Mouse (Mus musculus) gastrocnemius, postnatal 36 days (tissue): Measurements from ENCODE around the gene Ankrd6. TPM values are rescaled to one million over a fixed set of nuclear protein-coding genes. Genes with fewer than 3 reads are reported as not detected.

Experiments used
- DNase-seq, 2 experiments: peaks; one replicate each; pipeline ENCODE4 v3.0.0; 2022
- intact Hi-C: fragments of 180-260 bp; cut with DNase I; formaldehyde crosslinking; loops from one replicate; pipeline ENCODE4 v1.15.1; 2025
- total RNA-seq, 2 experiments: library from RNA; stranded (reverse); gene quantifications; 2 replicates each; pipeline ENCODE4 v1.2.3; 2021

Gene Ankrd6
- total RNA-seq, 2 experiments from 2014 or later, result 3.3 to 4.1 TPM

DNA sequence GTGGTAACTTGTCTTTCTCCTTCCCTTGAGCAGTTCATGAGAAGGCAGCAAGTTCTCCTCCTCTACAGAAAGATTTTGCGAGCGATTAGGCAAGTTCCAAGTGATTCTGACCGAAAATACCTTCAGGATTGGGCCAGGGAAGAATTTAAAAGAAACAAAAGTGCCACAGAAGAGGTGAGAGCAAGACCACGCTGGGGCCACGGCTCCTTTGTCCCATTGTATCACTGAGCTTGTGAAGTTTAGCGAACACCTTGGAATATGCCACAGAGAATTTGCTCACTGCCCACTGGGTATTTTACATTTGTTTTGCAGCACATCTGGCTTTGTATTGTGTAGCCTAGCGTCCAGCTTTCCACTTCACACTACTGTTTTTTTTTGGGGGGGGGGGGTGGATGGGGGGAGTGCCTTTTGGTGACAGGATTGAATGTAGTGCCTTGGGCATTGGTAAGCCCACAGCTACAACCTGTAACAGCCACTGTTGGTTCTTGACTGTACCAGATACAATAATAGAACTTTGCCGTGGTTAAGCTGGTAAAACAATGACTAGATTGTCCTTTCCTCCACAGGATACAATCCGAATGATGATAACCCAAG lies 150.0 kb downstream of the Ankrd6 start:
- intact Hi-C loops, result no loop called here

DNA sequence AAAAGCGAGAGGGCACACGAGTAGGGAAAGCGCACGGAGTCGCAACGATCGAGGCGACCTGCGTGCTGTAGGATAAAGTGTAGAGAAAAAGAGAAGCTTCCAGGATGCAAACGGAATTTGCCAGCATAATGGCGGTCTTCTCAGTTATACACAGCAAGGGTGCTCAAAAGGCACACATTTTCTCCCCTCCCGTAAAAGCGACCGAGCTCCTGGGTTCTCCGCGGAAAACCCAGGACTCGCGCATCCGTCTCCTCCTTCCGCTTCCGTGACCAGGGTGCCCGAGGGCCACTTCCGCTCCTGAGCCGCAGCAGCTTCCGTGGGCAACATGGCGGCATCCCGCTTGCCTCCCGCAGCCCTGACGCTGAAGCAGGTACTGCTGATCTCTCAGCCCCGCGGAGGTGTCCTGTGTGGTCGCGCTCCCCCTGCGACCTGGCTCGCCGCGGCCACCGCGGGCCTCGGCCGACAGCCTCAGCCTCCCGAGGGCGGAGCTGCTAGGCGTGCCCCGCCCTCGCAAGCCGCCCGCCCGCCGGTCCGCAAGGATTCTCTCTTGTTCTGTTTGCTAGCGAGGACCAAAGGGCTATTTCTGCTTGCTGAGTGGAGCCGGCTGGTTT lies 150.6 kb downstream of the Ankrd6 start, which contains the start of gene Lyrm2:
TSS of gene Lyrm2 (plus strand) at position 288 of the 611 bp plus-strand sequence.
- peak; percentile 50 to 72 for DNase-seq
- intact Hi-C loops, result no loop called here

More for the DNA sequence above, 150.0 kb downstream of the Ankrd6 start:
- no peak for DNase-seq

DNA sequence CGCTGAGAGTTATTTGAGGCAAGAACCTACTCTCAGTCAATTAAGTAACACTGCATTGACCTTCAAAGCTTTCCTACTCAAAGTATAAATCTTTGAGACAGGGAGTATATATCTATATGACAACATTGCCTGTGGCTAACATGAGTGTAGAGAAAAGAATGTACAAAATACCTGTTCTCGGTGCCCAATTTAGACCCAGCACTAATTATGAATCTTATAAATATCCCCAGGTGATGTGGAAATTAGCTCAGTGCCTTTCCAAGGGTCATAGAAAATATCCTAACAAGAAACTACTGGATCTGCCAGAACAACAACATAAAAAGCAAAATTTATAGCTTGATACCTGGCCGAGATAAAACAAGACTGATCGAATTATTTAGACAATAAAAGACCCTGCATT lies 151.7 kb downstream of the Ankrd6 start:
- intact Hi-C loops, result no loop called here
- DNase-seq, result no peak

DNA sequence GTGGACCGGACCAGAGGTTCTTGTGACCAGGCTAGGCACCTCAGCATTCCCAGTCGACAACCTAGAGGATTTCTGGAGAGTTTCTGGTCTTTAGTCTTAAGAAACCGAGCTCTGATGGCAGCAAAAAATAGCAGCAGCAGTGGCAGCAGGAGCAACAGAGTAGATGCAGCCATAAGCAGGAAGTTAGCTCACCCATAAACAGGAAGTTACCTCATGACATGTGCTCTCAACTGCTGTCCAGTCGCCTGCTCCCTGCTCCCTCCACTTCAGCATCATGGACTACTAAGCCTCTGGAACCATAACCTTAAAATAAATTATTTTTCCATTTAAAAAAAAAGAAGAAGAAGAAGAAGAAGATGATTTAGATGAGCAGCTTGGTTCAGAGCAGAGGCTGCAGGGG lies 161.6 kb downstream of the Ankrd6 start:
- DNase-seq, result no peak
- intact Hi-C loops, result no loop called here

DNA sequence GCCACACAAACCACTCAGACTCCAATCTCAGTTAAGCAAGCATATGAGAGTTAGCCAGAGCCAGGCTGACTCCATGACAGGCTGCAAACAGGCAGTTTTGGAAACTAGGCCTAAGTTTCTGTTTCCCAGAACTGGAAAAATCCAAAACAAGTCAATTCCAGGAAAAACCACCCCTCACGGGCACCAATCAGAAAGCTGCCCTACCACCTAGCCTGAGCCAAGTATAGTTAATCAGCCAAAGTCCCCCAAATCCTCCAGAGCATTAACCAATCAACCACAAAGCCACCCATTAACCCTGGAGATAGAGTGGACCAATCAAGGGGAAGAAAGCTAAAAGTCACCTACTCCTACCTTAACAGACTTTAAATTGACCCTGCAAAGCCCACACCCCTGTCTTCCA lies 163.5 kb downstream of the Ankrd6 start:
- intact Hi-C loops, result no loop called here
- DNase-seq, result no peak

DNA sequence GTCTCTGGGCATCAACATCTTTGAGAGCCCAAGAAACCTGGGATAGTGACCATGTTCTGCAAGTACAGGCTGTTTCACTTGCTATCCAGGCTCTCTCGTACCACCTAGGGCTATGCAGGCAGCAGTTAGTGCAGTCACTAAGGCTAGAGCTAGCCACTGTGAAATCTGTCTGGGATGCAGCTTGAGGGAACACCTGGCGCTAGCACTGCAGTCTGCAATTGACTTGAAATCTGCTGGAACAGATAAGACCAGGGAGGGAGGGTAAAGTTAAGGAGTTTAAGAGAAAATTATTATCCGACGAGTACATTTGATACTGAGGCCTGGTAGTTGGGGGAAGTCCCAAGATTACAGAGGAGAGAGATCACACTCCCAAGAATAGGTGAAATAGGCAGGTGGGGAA lies 170.6 kb downstream of the Ankrd6 start:
- no peak for DNase-seq
- intact Hi-C loops, result no loop called here

DNA sequence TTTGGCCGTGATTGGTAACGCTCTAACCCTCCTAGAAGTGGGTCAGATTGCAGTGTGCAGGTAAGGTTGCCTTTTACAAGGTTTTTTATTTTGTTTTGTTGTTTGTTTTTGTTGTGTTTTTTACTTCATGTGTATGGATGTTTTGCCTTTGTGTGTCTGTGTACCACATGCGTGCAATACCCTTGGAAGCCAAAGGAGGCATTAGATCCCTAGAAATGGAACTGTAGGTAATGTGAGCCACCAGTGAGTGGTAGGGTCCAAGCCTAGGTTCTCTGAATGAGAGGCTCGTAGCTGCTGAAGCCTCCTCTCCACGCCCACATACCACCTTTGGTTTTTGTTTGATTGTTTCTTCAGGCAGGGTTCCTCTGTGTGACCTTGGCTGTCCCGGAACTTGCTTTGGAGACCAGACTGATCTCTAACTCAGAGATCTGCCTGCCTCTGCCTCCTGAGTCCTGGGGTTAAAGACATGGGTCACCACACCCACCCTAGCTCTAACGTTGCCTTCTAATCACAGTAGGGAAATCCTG lies 180.3 kb downstream of the Ankrd6 start:
- intact Hi-C loops, result loop anchor here (5.0 kb wide), 1 partner anchor 182 kb away; the partner anchor contains the start of gene Ankrd6
- no peak for DNase-seq

DNA sequence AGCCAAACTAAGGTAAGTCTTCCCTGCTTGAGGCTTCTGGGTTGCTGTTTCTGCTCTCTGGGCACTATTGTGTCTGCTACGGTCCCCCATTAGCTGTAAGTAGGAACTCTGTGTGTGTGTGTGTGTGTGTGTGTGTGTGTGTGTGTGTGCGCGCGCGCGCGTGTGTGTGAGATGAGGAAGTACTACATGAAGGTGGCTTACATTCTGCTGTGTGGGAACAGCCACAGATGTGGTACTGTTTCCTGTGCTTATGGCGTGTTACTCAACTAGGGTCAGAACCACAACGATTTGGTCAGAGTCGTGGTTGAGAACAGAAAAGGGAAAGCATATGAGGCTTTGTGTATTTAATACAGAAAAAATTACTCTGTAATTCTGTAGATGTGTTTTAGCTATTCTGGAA lies 182.6 kb downstream of the Ankrd6 start:
- intact Hi-C loops, result no loop called here

DNA sequence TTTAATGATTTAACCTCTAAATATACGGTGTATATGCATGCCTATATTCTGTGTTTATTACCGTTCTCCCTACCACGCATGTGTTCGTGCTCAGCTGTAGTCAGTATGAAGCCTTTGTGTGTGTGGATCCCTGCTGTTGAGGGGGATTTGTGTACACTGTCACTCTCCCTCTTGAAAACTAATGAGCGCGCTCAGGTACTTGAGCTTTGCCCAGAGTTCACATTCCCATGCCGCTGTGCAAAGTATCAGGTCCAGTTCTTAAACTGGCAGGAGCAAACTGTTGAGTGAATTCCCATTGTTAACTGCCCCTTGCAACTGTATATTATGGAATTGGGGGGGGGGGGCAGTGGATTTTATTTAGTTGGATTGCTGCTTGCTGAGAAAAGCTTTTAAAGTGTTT lies 183.2 kb downstream of the Ankrd6 start:
- no peak for DNase-seq
- intact Hi-C loops, result no loop called here

More for the DNA sequence above, 182.6 kb downstream of the Ankrd6 start:
- no peak for DNase-seq

DNA sequence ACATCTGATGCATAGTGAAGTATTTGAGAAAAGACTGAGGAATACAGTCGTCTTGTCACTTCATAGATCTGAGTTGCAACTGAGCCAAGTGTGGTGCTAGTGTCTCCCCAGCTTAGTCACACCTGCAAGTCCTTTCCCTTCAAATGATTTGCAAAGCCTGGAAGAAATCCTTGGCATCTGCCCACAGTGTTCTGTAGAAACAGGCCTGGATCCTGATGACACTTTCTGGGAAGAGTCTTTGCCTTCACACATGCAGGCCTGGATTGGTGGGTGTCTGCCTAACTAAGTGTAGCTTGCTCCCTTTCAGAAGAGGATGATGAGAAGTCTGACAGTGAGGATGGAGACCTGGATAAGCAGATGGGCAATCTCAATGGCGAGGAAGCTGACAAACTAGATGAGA lies 193.2 kb downstream of the Ankrd6 start:
- DNase-seq, result no peak
- intact Hi-C loops, result no loop called here

Other genes starting within 250 kb of the Ankrd6 start
- gene Lyrm2, start 150.6 kb downstream of the Ankrd6 start, total RNA-seq, result 10 to 100 TPM; 19.8 to 23.1 TPM
- gene Rragd, start 32.2 kb upstream of the Ankrd6 start, total RNA-seq, result 100 to 1,000 TPM; 147 to 166 TPM
- gene Ube2j1, start 80.6 kb upstream of the Ankrd6 start, total RNA-seq, result 10 to 100 TPM; 45.6 to 47.8 TPM
- gene Gabrr2, start 112.2 kb upstream of the Ankrd6 start, total RNA-seq, result 1 to 10 TPM; 6.7 to 6.9 TPM
- not detected for gene Gabrr1, start 181.7 kb upstream of the Ankrd6 start, total RNA-seq
- 10 to 100 TPM; 23.9 to 42.6 TPM for gene Pm20d2, start 238.9 kb upstream of the Ankrd6 start, total RNA-seq